Mouse (Mus musculus) forebrain, postnatal 0 days (tissue): ENCODE data around the gene Foxa2. TPM values are rescaled to one million over a fixed set of nuclear protein-coding genes. Genes with fewer than 3 reads are reported as not detected.

Experiments used
- ATAC-seq: fragments of 200-750 bp; cut with Nextera tagmentation; 2 replicates; pipeline ENCODE4 v1.8.0; 2017; ENCODE audit warnings: mild to moderate bottlenecking, moderate library complexity
- DNase-seq: peaks from one replicate; pipeline ENCODE4 v3.0.0-alpha.2; 2015
- H3K27ac ChIP-seq: fragments of 300-500 bp; sonication (generic); 2 replicates; pipeline ENCODE4 v1.5.1; 2014; ENCODE audit warnings: low read depth, mild to moderate bottlenecking, antibody characterized with exemption, low read length, moderate library complexity, mixed read lengths
- H3K27me3 ChIP-seq: fragments of 300-500 bp; sonication (generic); 2 replicates; pipeline ENCODE4 v1.6.1; 2014; ENCODE audit warnings: mild to moderate bottlenecking, low read length, mixed read lengths; ENCODE audit not compliant: insufficient read depth
- H3K36me3 ChIP-seq: fragments of 300-500 bp; sonication (generic); 2 replicates; pipeline ENCODE4 v1.6.1; 2014; ENCODE audit warnings: mild to moderate bottlenecking, moderate library complexity; ENCODE audit not compliant: insufficient read depth
- H3K4me1 ChIP-seq: fragments of 300-500 bp; sonication (generic); 2 replicates; pipeline ENCODE4 v1.6.1; 2014; ENCODE audit warnings: antibody characterized with exemption; ENCODE audit not compliant: insufficient read depth
- H3K4me2 ChIP-seq: fragments of 300-500 bp; sonication (generic); 2 replicates; pipeline ENCODE4 v1.6.1; 2014; ENCODE audit warnings: low read depth, mild to moderate bottlenecking, moderate library complexity
- H3K4me3 ChIP-seq: fragments of 300-500 bp; sonication (generic); 2 replicates; pipeline ENCODE4 v1.5.1; 2014; ENCODE audit warnings: low read depth, low read length, mixed read lengths
- H3K9ac ChIP-seq: fragments of 300-500 bp; sonication (generic); 2 replicates; pipeline ENCODE4 v1.6.1; 2014; ENCODE audit warnings: mild to moderate bottlenecking
- H3K9me3 ChIP-seq: fragments of 300-500 bp; sonication (generic); 2 replicates; pipeline ENCODE4 v1.6.1; 2016; ENCODE audit warnings: low read length
- CTCF ChIP-seq: sonication (generic); IDR thresholded peaks from 2 replicates; pipeline ENCODE4 v1.5.1; 2016; ENCODE audit warnings: antibody characterized with exemption, control low read depth, low read depth
- WGBS: fragments of 180-500 bp; shearing (Covaris S2); extraction: QIAGEN DNeasy Blood & Tissue Kit; methylation state at CpG from one replicate; pipeline ENCODE4 v1.1.7; 2014; 5-methylcytosine and 5-hydroxymethylcytosine counted together
- polyA plus RNA-seq: library from polyadenylated mRNA; unstranded; fragments of >200 nt; fragmentation: Nextera tagmentation; extraction: Ambion mirVana; gene quantifications from 2 replicates; pipeline ENCODE4 v1.2.1, GENCODE M21; 2015
- total RNA-seq: library from RNA; depleted of rRNA; stranded (reverse); fragments of >200 nt; gene quantifications from 2 replicates; pipeline ENCODE4 v1.2.3, GENCODE M21; 2014

Foxa2 gene
- total and polyA plus RNA-seq, 2 experiments from 2014 or later = 0.30 to 0.48 TPM

DNA sequence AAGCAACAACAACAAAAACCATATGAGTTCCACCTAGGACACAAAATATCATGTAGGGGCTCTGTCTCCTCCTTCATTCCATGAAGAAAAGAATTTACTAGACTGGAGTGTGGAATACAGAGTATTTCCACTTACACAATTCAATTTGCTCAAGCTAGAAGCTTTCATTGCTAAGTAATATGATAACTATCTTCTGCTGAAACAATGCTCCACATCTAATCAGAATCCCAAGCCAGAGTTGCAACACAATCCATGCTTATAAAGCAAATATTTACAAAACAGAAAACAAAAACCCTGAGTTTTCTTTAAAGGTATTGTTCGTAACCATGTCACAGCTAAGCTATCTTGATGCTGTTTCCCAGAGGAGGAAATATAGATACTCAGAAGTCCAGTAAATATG lies 20.4 kb downstream of the Foxa2 start:
- DNase-seq (no peak), ATAC-seq (no peak)
- Histone ChIP-seq H3K27ac (no peak overlapping the region), H3K4me3 (no peak overlapping the region), H3K27me3 (peaks cover 93% of the 10 kb centered on the region), H3K4me2 (no peak overlapping the region), H3K4me1 (no peaks in the 10 kb centered on the region), H3K9ac (no peak overlapping the region), H3K9me3 (no peaks in the 10 kb centered on the region), H3K36me3 (no peaks in the 10 kb centered on the region)
- 84% methylated on average over 1 of the region's 1 CpGs for WGBS
- no peak for TF ChIP-seq CTCF

DNA sequence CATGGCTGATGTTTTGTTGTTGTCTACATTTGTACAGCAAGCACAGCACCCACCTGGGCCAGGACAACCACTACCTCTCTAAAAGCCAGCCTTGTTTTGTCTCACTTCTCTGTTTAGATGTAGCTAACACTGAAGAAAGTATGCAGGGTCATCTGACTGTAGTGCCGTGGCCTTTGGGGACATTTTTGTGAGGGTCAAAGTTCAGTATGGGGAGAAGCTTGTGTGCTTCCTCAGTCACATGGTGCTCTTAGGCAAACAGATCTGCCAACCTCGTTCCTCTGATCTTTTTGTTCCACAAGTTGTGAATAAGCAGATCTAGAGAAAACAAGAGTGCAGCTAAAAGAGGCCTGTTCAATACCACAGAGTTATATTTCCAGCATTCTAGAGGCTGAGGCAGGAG lies 21.3 kb downstream of the Foxa2 start:
- no peaks in the 10 kb centered on the region for H3K36me3 ChIP-seq
- no peak for TF ChIP-seq CTCF
- no peak overlapping the region for H3K4me3 ChIP-seq
- H3K27ac ChIP-seq = no peak overlapping the region
- no peak for ATAC-seq
- H3K27me3 ChIP-seq = peaks cover 96% of the 10 kb centered on the region
- WGBS = 38% methylated on average over 2 of the region's 2 CpGs
- H3K9ac ChIP-seq = no peak overlapping the region
- H3K4me2 ChIP-seq = no peak overlapping the region
- no peaks in the 10 kb centered on the region for H3K9me3 ChIP-seq
- H3K4me1 ChIP-seq = no peaks in the 10 kb centered on the region
- DNase-seq = no peak

DNA sequence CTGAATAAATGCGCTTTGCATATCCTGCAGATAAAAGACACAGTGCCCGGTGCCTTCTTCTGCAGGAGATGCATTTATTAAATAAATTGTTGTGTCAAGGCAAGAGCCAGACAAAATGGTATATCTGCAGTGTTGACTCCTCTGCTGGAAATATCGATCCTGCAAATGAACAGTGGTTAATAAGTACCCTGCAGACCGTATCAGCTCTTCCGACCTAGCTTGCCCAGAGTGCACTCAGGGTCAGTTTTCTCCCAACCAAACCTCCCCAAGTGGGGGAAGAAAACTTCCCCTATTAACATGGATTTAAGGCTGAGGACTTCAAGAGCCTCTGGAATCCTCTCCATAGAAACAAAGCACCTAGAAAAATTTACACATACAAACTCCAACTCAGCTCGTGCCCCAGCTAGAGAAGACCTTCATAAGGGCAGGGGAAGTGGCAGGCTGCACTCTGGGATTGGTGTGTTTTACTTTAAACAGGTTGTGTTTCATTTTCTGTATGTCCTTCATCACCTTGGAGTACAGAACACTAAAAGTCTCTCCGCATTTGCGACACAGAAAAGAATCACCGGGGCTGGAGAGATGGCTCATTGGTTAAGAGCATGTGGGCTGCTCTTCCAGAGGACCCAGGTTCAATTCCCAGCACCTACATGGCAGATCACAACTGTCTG lies 22.4 kb downstream of the Foxa2 start:
- no peak overlapping the region for H3K4me2 ChIP-seq
- DNase-seq (no peak), ATAC-seq (no peak)
- H3K4me3 ChIP-seq = no peak overlapping the region
- H3K36me3 ChIP-seq = no peaks in the 10 kb centered on the region
- WGBS = 67% methylated on average over 9 of the region's 9 CpGs
- no peak for TF ChIP-seq CTCF
- no peak overlapping the region for H3K9ac ChIP-seq
- peaks cover 96% of the 10 kb centered on the region for H3K27me3 ChIP-seq
- H3K9me3 ChIP-seq = no peaks in the 10 kb centered on the region
- H3K4me1 ChIP-seq = no peaks in the 10 kb centered on the region
- no peak overlapping the region for H3K27ac ChIP-seq

DNA sequence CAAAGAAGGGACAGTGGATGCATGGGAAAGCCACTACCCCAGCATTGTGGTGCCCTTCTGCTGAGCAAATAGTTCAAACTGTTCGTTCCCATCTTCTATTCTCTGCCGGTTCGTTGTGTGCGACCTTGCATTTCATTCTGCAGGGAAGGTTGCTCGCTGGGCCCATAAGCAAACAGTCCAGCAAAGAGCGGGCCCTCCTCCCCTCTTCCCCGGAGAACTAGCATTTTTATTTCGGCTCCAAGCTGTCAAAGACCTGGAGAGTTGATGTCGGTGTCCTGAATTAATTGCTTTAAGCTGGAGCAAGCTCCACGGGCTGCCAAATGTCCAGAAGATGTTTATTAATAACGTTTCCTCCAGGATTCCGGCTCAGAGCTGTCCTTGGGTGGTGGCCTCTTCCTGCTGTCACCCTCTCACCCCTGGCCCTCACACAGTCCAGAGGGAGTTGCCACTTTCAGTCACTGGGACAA lies 23.4 kb downstream of the Foxa2 start:
- Histone ChIP-seq H3K9me3 (no peaks in the 10 kb centered on the region), H3K36me3 (no peaks in the 10 kb centered on the region), H3K4me3 (no peak overlapping the region), H3K27ac (no peak overlapping the region), H3K4me2 (no peak overlapping the region), H3K4me1 (no peaks in the 10 kb centered on the region), H3K27me3 (peaks cover 92% of the 10 kb centered on the region), H3K9ac (no peak overlapping the region)
- ATAC-seq = no peak
- no peak for TF ChIP-seq CTCF
- 4% methylated on average over 12 of the region's 12 CpGs for WGBS
- DNase-seq = no peak

DNA sequence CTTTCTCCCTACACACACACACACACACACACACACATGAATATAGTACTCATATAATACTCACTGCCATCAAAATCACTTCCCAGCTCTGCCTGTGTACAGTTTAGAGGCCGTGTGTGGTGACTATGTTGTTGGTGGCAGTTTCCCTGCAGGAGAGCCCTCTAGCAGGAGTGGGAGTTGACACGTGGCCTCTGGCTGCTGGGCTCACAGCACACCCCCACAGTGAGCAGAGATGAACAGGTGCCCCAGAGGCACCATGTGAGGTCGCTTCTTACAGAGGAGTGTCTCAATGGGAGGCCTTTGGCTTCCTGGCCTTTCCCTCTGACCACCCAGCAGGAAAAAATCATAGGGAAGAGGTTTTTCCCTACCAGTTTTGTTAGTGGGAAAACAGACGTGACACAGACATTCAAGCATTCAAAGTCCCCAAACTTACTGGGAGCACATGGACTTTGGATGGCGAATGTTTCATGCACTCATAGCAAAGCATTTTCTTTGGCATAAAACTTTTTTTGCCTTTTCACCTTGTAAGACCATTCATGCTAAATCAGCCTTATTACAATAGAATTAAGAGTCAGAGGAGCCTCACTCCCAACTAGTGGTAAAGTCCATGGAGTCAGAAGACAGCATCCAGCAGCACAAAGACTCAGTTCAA lies 24.7 kb downstream of the Foxa2 start:
- Histone ChIP-seq H3K9ac (no peak overlapping the region), H3K27me3 (peaks cover 86% of the 10 kb centered on the region), H3K4me3 (no peak overlapping the region), H3K9me3 (no peaks in the 10 kb centered on the region), H3K27ac (no peak overlapping the region), H3K4me1 (no peaks in the 10 kb centered on the region), H3K4me2 (no peak overlapping the region), H3K36me3 (no peaks in the 10 kb centered on the region)
- 7% methylated on average over 5 of the region's 5 CpGs for WGBS
- no peak for TF ChIP-seq CTCF
- DNase-seq = no peak
- no peak for ATAC-seq

DNA sequence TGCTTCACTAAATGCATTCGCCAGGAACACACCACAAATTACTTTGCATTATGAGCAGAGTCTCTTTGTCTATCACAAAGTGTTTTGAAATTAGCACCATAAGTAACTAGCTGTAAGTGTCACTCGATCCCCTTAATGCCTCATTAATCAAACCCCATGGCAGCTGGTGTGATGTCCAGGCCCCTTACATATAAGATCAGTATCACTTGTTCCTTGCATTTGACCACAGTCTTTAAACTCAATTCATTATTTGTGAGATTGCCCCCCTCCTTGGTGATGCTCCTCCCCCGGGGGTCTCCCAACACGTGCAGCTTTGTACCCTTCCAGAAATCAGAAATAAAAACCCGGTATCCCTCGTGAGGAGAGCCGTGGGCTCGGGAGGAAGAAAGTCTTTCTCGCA lies 25.8 kb downstream of the Foxa2 start:
- H3K4me3 ChIP-seq = no peak overlapping the region
- ATAC-seq (no peak), DNase-seq (no peak)
- H3K9ac ChIP-seq = no peak overlapping the region
- H3K36me3 ChIP-seq = no peaks in the 10 kb centered on the region
- WGBS = 9% methylated on average over 9 of the region's 9 CpGs
- no peak for TF ChIP-seq CTCF
- no peaks in the 10 kb centered on the region for H3K4me1 ChIP-seq
- no peaks in the 10 kb centered on the region for H3K9me3 ChIP-seq
- H3K4me2 ChIP-seq = no peak overlapping the region
- peaks cover 77% of the 10 kb centered on the region for H3K27me3 ChIP-seq
- no peak overlapping the region for H3K27ac ChIP-seq

DNA sequence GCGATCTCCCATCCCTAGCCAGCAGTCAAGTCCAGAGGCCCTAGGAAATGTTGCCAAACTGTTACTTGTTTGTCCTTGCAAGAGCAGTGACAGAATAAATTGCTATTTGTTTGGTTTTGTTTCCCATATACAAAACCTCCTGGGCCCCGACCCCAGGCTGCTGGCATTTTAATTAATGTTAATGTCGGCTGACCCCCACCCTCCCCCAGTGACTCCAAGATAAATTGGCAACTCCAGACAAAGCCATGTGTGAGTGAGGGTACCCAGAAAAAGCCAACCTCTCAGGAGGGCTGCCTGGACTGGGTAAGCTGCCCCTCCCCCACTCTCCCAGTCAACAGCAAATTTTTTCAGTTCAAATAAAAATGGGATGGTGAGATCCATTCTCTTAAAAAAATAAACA lies 26.6 kb downstream of the Foxa2 start:
- Histone ChIP-seq H3K4me3 (no peak overlapping the region), H3K27ac (no peak overlapping the region), H3K27me3 (peaks cover 68% of the 10 kb centered on the region), H3K9ac (no peak overlapping the region), H3K4me2 (no peak overlapping the region), H3K9me3 (no peaks in the 10 kb centered on the region), H3K4me1 (no peaks in the 10 kb centered on the region), H3K36me3 (no peaks in the 10 kb centered on the region)
- TF ChIP-seq CTCF = no peak
- DNase-seq (no peak), ATAC-seq (no peak)
- WGBS = 16% methylated on average over 3 of the region's 3 CpGs
